Mouse (Mus musculus): ENCODE results near the gene Zc3h15. TPM values are rescaled to one million over a fixed set of nuclear protein-coding genes. Genes with fewer than 3 reads are reported as not detected.
"Not testable (repeated sequence)": the region's sequence is repeated elsewhere in the genome, so short reads cannot be mapped to it uniquely, and the experiment has no call there.

Gene Zc3h15
- 100 to 1,000 TPM; 138 to 142 TPM for total RNA-seq (2021)

- intact Hi-C loops (cut with DNase I), result no loop called here
- DNase-seq, result peak; percentile 97
These were observed at the start of gene Zc3h15 for GRCm38 (mm10) chr2:83644276-83645252. TSS of gene Zc3h15 (plus strand) at chr2:83644435.

- no peak for DNase-seq
- intact Hi-C loops (cut with DNase I), result loop anchor here (10.0 kb wide), 1 partner anchor 1566 kb away; the partner anchor contains the start of gene Zfp804a
These were observed 23.5 kb upstream of the Zc3h15 start for GRCm38 (mm10) chr2:83620558-83621367.

GRCm38 (mm10) chr2:83621511-83621910 is 22.7 kb upstream of the Zc3h15 start:
- no peak for DNase-seq
- intact Hi-C loops (cut with DNase I), result loop anchor here (10.0 kb wide), 1 partner anchor 1567 kb away; the partner anchor contains the start of gene Zfp804a

GRCm38 (mm10) chr2:83622792-83623191 is 21.4 kb upstream of the Zc3h15 start:
- intact Hi-C loops (cut with DNase I), result loop anchor here (10.0 kb wide), 1 partner anchor 1568 kb away; the partner anchor contains the start of gene Zfp804a

DNA sequence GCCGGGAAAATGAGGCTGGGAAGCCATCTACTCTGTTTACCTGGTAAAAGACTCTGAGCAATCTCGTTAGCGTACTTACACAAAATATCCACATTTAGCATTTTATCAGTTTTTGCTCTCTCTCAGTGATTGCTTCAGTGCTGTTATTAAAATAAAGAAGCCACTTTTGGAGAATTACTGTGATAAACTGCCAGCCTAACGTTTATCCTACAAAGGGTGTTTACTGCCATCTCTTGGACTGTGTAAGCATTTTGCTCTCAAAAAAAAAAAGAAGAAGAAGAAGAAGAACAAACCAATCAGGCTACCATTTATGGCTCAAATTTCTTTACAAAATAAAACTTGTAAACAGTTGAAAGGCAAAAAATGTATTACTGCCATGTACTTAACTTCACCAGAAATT is 20.2 kb upstream of the Zc3h15 start:
- no peak for DNase-seq

More at GRCm38 (mm10) chr2:83622792-83623191, 21.4 kb upstream of the Zc3h15 start:
- no peak for DNase-seq

GRCm38 (mm10) chr2:83625226-83626108 is 18.8 kb upstream of the Zc3h15 start:
- peak; percentile 79 for DNase-seq
- intact Hi-C loops (cut with DNase I), result loop anchor here (10.0 kb wide), 1 partner anchor 1571 kb away; the partner anchor contains the start of gene Zfp804a

More for the DNA sequence above, 20.2 kb upstream of the Zc3h15 start:
- intact Hi-C loops (cut with DNase I), result loop anchor here (10.0 kb wide), 1 partner anchor 1569 kb away; the partner anchor contains the start of gene Zfp804a

GRCm38 (mm10) chr2:83626881-83627280 is 17.4 kb upstream of the Zc3h15 start:
- no peak for DNase-seq
- intact Hi-C loops (cut with DNase I), result loop anchor here (10.0 kb wide), 1 partner anchor 1572 kb away; the partner anchor contains the start of gene Zfp804a

- intact Hi-C loops (cut with DNase I), result loop anchor here (10.0 kb wide), 1 partner anchor 1573 kb away; the partner anchor contains the start of gene Zfp804a
- DNase-seq, result no peak
These were observed 16.7 kb upstream of the Zc3h15 start for GRCm38 (mm10) chr2:83627495-83627894.

DNA sequence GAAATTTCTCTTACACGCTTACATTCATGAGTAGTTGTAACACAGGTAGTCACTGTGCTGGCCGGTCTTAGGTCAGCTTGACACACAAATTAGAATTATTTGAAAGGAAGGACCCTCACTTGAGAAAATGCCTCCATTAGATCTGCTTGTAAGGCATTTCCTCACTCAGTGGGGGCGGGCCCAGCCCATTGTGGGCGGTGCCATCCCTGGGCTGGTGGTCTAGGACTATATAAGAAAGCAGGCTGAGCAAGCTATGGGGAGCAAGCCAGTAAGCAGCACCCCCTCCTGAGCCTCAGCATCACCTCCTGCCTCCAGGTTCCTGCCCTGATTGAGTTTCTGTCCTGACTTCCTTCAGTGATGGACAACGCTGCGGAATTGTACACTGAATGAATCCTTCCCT is 16.3 kb upstream of the Zc3h15 start:
- DNase-seq, result no peak

DNA sequence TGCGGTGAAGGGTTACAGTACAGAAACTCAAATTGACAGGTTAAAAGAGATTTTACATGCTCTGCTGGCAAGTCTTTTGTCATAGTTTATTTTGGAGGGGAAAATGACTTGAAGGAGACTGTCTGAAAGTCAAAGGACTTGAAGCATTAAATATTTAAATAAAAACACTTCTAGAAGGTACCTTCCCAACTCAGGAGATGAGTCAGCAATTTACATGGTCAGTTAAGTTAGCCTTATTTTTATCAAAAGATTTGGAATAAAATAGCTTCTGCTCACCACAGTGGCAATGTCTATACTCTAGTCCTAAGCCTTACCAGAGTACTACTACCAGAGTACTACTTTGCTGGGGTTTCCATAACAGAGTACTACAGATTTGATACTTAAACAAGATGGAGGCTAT is 2.2 kb upstream of the Zc3h15 start:
- no peak for DNase-seq
- intact Hi-C loops (cut with DNase I), result no loop called here

More for the DNA sequence above, 16.3 kb upstream of the Zc3h15 start:
- intact Hi-C loops (cut with DNase I), result loop anchor here (10.0 kb wide), 1 partner anchor 1573 kb away; the partner anchor contains the start of gene Zfp804a

DNA sequence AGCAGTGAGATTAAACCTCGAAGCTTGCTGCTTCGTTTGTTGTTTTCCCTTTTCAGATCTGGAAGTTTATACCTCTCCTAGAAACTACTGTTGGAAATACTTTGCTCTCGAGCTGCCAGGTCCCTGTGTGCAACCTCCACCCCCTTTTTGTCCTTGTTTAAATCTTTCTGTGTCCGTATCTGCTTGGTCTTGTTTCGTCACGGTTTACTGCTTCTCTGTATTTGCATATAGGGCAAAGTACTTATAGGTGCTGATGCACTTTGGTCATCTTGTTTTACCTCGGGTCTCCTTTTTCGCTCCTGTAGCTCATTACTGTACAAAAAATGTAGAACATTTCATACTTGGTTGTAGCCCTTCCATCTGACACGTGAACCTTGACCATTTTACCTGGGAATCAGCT is 4.7 kb downstream of the Zc3h15 start:
- intact Hi-C loops (cut with DNase I), result no loop called here
- no peak for DNase-seq

- intact Hi-C loops (cut with DNase I), result no loop called here
- no peak for DNase-seq
These were observed 8.4 kb downstream of the Zc3h15 start for GRCm38 (mm10) chr2:83652606-83653005.

GRCm38 (mm10) chr2:83659279-83659678 is 15.0 kb downstream of the Zc3h15 start:
- no peak for DNase-seq
- intact Hi-C loops (cut with DNase I), result no loop called here

GRCm38 (mm10) chr2:83660114-83660513 is 15.9 kb downstream of the Zc3h15 start:
- intact Hi-C loops (cut with DNase I), result no loop called here
- no peak for DNase-seq

- intact Hi-C loops (cut with DNase I), result no loop called here
- DNase-seq, result no peak
These were observed 17.1 kb downstream of the Zc3h15 start for GRCm38 (mm10) chr2:83661351-83661750.

GRCm38 (mm10) chr2:83665051-83665450 is 20.8 kb downstream of the Zc3h15 start:
- not testable (repeated sequence) for DNase-seq
- intact Hi-C loops (cut with DNase I), result loop anchor here (5.0 kb wide), 1 partner anchor 107 kb away; no protein-coding TSS in a partner anchor

DNA sequence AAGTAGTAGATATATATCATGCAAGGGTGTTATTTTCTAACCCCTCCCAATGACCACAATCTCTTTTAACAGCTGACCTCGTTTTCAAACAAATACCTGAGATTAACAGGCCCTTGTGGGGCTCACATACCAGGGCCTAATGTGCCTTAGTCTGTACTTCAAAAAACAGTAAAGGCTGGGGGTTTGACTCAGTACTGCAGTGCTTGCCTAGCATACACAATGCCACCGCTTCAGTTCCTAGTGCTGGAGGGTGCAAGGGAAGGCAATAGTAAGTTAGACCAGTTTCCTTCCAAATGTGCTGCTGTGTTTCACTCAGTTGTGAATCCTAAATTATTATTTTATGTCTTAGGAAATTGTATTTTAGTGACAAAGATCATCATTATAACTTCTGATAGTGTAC is 23.2 kb downstream of the Zc3h15 start:
- DNase-seq, result no peak
- intact Hi-C loops (cut with DNase I), result loop anchor here (5.0 kb wide), 1 partner anchor 105 kb away; no protein-coding TSS in a partner anchor

GRCm38 (mm10) chr2:83668052-83668451 is 23.8 kb downstream of the Zc3h15 start:
- intact Hi-C loops (cut with DNase I), result loop anchor here (5.0 kb wide), 1 partner anchor 104 kb away; no protein-coding TSS in a partner anchor
- no peak for DNase-seq

GRCm38 (mm10) chr2:83669988-83670387 is 25.8 kb downstream of the Zc3h15 start:
- DNase-seq, result no peak
- intact Hi-C loops (cut with DNase I), result loop anchor here (5.0 kb wide), 1 partner anchor 102 kb away; no protein-coding TSS in a partner anchor

Data from left cerebral cortex, postnatal 4 days (tissue).